Mouse (Mus musculus): Measurements from ENCODE around the gene Rgs7. TPM values are rescaled to one million over a fixed set of nuclear protein-coding genes. Genes with fewer than 3 reads are reported as not detected.

Rgs7 gene
- polyA plus RNA-seq, 1 experiment: 0.54 TPM

- Histone ChIP-seq H3K4me3 (ENCODE audit: control insufficient read depth, insufficient read depth, low read length) (no peak overlapping the region), H3K27ac (ENCODE audit: control insufficient read depth, insufficient read depth, low read length) (no peak overlapping the region), H3K4me1 (replicated peaks; ENCODE audit: control insufficient read depth, insufficient read depth, low read length) (no peaks in the 10 kb centered on the region), H3K36me3 (ENCODE audit: control insufficient read depth, insufficient read depth, low read length) (no peaks in the 10 kb centered on the region), H3K27me3 (ENCODE audit: control insufficient read depth, insufficient read depth, low read length) (no peaks in the 10 kb centered on the region)
- WGBS: 94% methylated on average over 2 of the region's 2 CpGs
- no peak for DNase-seq
- TF ChIP-seq CTCF (IDR thresholded peaks at IDR 0.05; ENCODE audit: borderline replicate concordance, control insufficient read depth, extremely low read depth, insufficient read depth, low read length, poor library complexity) (no peak), POLR2A (IDR thresholded peaks at IDR 0.05; ENCODE audit: control insufficient read depth, extremely low read depth, insufficient read depth, low read length, poor library complexity) (no peak)
These were observed 272.7 kb downstream of the Rgs7 start for GRCm38 (mm10) chr1:175219563-175219962.

- 52% methylated on average over 2 of the region's 2 CpGs for WGBS
- no peak overlapping the region for H3K4me3 ChIP-seq (ENCODE audit: control insufficient read depth, insufficient read depth, low read length)
- H3K4me1 ChIP-seq (replicated peaks; ENCODE audit: control insufficient read depth, insufficient read depth, low read length): no peaks in the 10 kb centered on the region
- no peaks in the 10 kb centered on the region for H3K27me3 ChIP-seq (ENCODE audit: control insufficient read depth, insufficient read depth, low read length)
- TF ChIP-seq POLR2A (IDR thresholded peaks at IDR 0.05; ENCODE audit: control insufficient read depth, extremely low read depth, insufficient read depth, low read length, poor library complexity) (no peak), CTCF (IDR thresholded peaks at IDR 0.05; ENCODE audit: borderline replicate concordance, control insufficient read depth, extremely low read depth, insufficient read depth, low read length, poor library complexity) (no peak)
- DNase-seq: no peak
- no peak overlapping the region for H3K27ac ChIP-seq (ENCODE audit: control insufficient read depth, insufficient read depth, low read length)
- no peaks in the 10 kb centered on the region for H3K36me3 ChIP-seq (ENCODE audit: control insufficient read depth, insufficient read depth, low read length)
These were observed 285.3 kb downstream of the Rgs7 start for GRCm38 (mm10) chr1:175207004-175207403.

GRCm38 (mm10) chr1:175205633-175206032 lies 286.7 kb downstream of the Rgs7 start:
- Histone ChIP-seq H3K27ac (ENCODE audit: control insufficient read depth, insufficient read depth, low read length) (no peak overlapping the region), H3K4me1 (replicated peaks; ENCODE audit: control insufficient read depth, insufficient read depth, low read length) (no peaks in the 10 kb centered on the region), H3K4me3 (ENCODE audit: control insufficient read depth, insufficient read depth, low read length) (no peak overlapping the region), H3K36me3 (ENCODE audit: control insufficient read depth, insufficient read depth, low read length) (no peaks in the 10 kb centered on the region), H3K27me3 (ENCODE audit: control insufficient read depth, insufficient read depth, low read length) (no peaks in the 10 kb centered on the region; the same call in 1 of the 2 replicates)
- WGBS: 61% methylated on average over 1 of the region's 1 CpGs
- TF ChIP-seq CTCF (IDR thresholded peaks at IDR 0.05; ENCODE audit: borderline replicate concordance, control insufficient read depth, extremely low read depth, insufficient read depth, low read length, poor library complexity) (no peak), POLR2A (IDR thresholded peaks at IDR 0.05; ENCODE audit: control insufficient read depth, extremely low read depth, insufficient read depth, low read length, poor library complexity) (no peak)
- DNase-seq: no peak

- Histone ChIP-seq H3K4me1 (replicated peaks; ENCODE audit: control insufficient read depth, insufficient read depth, low read length) (no peaks in the 10 kb centered on the region), H3K4me3 (ENCODE audit: control insufficient read depth, insufficient read depth, low read length) (no peak overlapping the region), H3K36me3 (ENCODE audit: control insufficient read depth, insufficient read depth, low read length) (no peaks in the 10 kb centered on the region), H3K27me3 (ENCODE audit: control insufficient read depth, insufficient read depth, low read length) (no peaks in the 10 kb centered on the region; the same call in 1 of the 2 replicates), H3K27ac (ENCODE audit: control insufficient read depth, insufficient read depth, low read length) (no peak overlapping the region)
- TF ChIP-seq CTCF (IDR thresholded peaks at IDR 0.05; ENCODE audit: borderline replicate concordance, control insufficient read depth, extremely low read depth, insufficient read depth, low read length, poor library complexity) (no peak), POLR2A (IDR thresholded peaks at IDR 0.05; ENCODE audit: control insufficient read depth, extremely low read depth, insufficient read depth, low read length, poor library complexity) (no peak)
- 86% methylated on average over 1 of the region's 1 CpGs for WGBS
- no peak for DNase-seq
These were observed 288.8 kb downstream of the Rgs7 start for GRCm38 (mm10) chr1:175203544-175203943.

GRCm38 (mm10) chr1:175202902-175203301 lies 289.4 kb downstream of the Rgs7 start:
- Histone ChIP-seq H3K4me1 (replicated peaks; ENCODE audit: control insufficient read depth, insufficient read depth, low read length) (no peaks in the 10 kb centered on the region), H3K27ac (ENCODE audit: control insufficient read depth, insufficient read depth, low read length) (no peak overlapping the region), H3K27me3 (ENCODE audit: control insufficient read depth, insufficient read depth, low read length) (no peaks in the 10 kb centered on the region; the same call in 1 of the 2 replicates), H3K36me3 (ENCODE audit: control insufficient read depth, insufficient read depth, low read length) (no peaks in the 10 kb centered on the region), H3K4me3 (ENCODE audit: control insufficient read depth, insufficient read depth, low read length) (no peak overlapping the region)
- 72% methylated on average over 2 of the region's 2 CpGs for WGBS
- no peak for DNase-seq
- no peak for TF ChIP-seq CTCF (IDR thresholded peaks at IDR 0.05; ENCODE audit: borderline replicate concordance, control insufficient read depth, extremely low read depth, insufficient read depth, low read length, poor library complexity)

- 95% methylated on average over 4 of the region's 4 CpGs for WGBS
- H3K4me1 ChIP-seq (replicated peaks; ENCODE audit: control insufficient read depth, insufficient read depth, low read length): no peaks in the 10 kb centered on the region
- no peak for DNase-seq
- TF ChIP-seq CTCF (IDR thresholded peaks at IDR 0.05; ENCODE audit: borderline replicate concordance, control insufficient read depth, extremely low read depth, insufficient read depth, low read length, poor library complexity): no peak
- no peak for TF ChIP-seq POLR2A (IDR thresholded peaks at IDR 0.05; ENCODE audit: control insufficient read depth, extremely low read depth, insufficient read depth, low read length, poor library complexity)
- no peak overlapping the region for H3K4me3 ChIP-seq (ENCODE audit: control insufficient read depth, insufficient read depth, low read length)
- no peak overlapping the region for H3K27ac ChIP-seq (ENCODE audit: control insufficient read depth, insufficient read depth, low read length)
- H3K27me3 ChIP-seq (ENCODE audit: control insufficient read depth, insufficient read depth, low read length): no peaks in the 10 kb centered on the region; the same call in 1 of the 2 replicates
- H3K36me3 ChIP-seq (ENCODE audit: control insufficient read depth, insufficient read depth, low read length): no peaks in the 10 kb centered on the region
These were observed 293.4 kb downstream of the Rgs7 start for GRCm38 (mm10) chr1:175198881-175199280.

GRCm38 (mm10) chr1:175195806-175196205 lies 296.5 kb downstream of the Rgs7 start:
- Histone ChIP-seq H3K4me3 (ENCODE audit: control insufficient read depth, insufficient read depth, low read length) (no peak overlapping the region), H3K4me1 (replicated peaks; ENCODE audit: control insufficient read depth, insufficient read depth, low read length) (no peaks in the 10 kb centered on the region), H3K27ac (ENCODE audit: control insufficient read depth, insufficient read depth, low read length) (no peak overlapping the region), H3K36me3 (ENCODE audit: control insufficient read depth, insufficient read depth, low read length) (no peaks in the 10 kb centered on the region), H3K27me3 (ENCODE audit: control insufficient read depth, insufficient read depth, low read length) (no peaks in the 10 kb centered on the region)
- no peak for TF ChIP-seq POLR2A (IDR thresholded peaks at IDR 0.05; ENCODE audit: control insufficient read depth, extremely low read depth, insufficient read depth, low read length, poor library complexity)
- TF ChIP-seq CTCF (IDR thresholded peaks at IDR 0.05; ENCODE audit: borderline replicate concordance, control insufficient read depth, extremely low read depth, insufficient read depth, low read length, poor library complexity): no peak
- no peak for DNase-seq
- 92% methylated on average over 4 of the region's 4 CpGs for WGBS
